Mouse (Mus musculus): ENCODE results near the gene Kxd1. TPM values are rescaled to one million over a fixed set of nuclear protein-coding genes. Genes with fewer than 3 reads are reported as not detected.

Gene Kxd1
- polyA plus RNA-seq, 1 experiment from 2014 or later, result 77.6 TPM

GRCm38 (mm10) chr8:70504291-70504716 is 23.5 kb downstream of the Kxd1 start:
- H3K27ac ChIP-seq (ENCODE audit: low read length), result no peak overlapping the region

DNA sequence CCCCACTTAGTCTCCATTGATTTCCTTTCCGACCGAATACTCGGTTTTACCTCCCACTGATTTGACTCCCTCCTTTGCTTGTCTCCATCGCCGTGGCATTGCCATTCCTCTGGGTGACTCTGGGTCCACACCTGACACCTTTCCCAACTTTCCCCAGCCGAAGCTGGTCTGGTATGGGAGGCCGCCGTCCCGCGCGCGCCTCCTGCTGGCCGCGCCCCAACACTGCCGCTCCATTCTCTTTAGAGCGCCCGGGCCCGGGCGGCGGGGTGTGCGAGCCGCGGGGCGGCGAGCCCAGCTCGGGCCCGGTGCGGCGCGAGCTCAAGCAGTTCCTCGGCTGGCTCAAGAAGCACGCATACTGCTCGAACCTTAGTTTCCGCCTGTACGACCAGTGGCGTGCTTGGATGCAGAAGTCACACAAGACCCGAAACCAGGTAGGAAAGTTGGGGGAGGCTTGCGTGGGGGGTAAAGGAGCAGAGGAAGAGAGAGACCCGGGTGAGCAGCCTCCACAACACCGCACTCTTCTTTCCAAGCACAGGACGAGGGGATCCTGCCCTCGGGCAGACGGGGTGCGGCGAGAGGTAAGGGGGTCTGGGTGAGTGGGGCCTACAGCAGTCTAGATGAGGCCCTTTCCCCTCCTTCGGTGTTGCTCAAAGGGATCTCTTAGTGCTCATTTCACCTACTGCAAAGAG is 24.6 kb downstream of the Kxd1 start:
- H3K27me3 ChIP-seq (ENCODE audit: control insufficient read depth, insufficient read depth, low read length), result peaks cover 40% of the 10 kb centered on the region
- peaks cover 21% of the 10 kb centered on the region for H3K4me1 ChIP-seq (ENCODE audit: control insufficient read depth, insufficient read depth, low read length)
- no peak overlapping the region for H3K9ac ChIP-seq (ENCODE audit: low read length)

More at GRCm38 (mm10) chr8:70504291-70504716, 23.5 kb downstream of the Kxd1 start:
- Histone ChIP-seq H3K4me2 (ENCODE audit: low read depth, low read length) (no peak overlapping the region), H3K9me3 (replicated peaks; ENCODE audit: control insufficient read depth, low read length) (no peaks in the 10 kb centered on the region), H3K27me3 (ENCODE audit: control insufficient read depth, insufficient read depth, low read length) (peaks cover 29% of the 10 kb centered on the region), H3K36me3 (ENCODE audit: control insufficient read depth, insufficient read depth) (peaks cover 12% of the 10 kb centered on the region), H3K4me3 (ENCODE audit: low read length) (no peak overlapping the region), H3K4me1 (ENCODE audit: control insufficient read depth, insufficient read depth, low read length) (peaks cover 29% of the 10 kb centered on the region), H3K9ac (ENCODE audit: low read length) (no peak overlapping the region)
- no peak for ATAC-seq (replicated peaks; ENCODE audit: extremely low read depth, insufficient read depth, low FRiP score)
- 58% methylated on average over 16 of the region's 16 CpGs for whole genome bisulfite sequencing

GRCm38 (mm10) chr8:70502540-70502939 is 25.2 kb downstream of the Kxd1 start:
- no peak for ATAC-seq (replicated peaks; ENCODE audit: extremely low read depth, insufficient read depth, low FRiP score)
- Histone ChIP-seq H3K36me3 (ENCODE audit: control insufficient read depth, insufficient read depth) (peaks cover 2% of the 10 kb centered on the region), H3K9me3 (replicated peaks; ENCODE audit: control insufficient read depth, low read length) (no peaks in the 10 kb centered on the region), H3K9ac (ENCODE audit: low read length) (no peak overlapping the region), H3K4me3 (ENCODE audit: low read length) (no peak overlapping the region), H3K4me2 (ENCODE audit: low read depth, low read length) (peak overlapping the region; percentile 31), H3K27ac (ENCODE audit: low read length) (no peak overlapping the region), H3K4me1 (ENCODE audit: control insufficient read depth, insufficient read depth, low read length) (peaks cover 21% of the 10 kb centered on the region), H3K27me3 (ENCODE audit: control insufficient read depth, insufficient read depth, low read length) (peaks cover 46% of the 10 kb centered on the region)
- WGBS, result 30% methylated on average over 12 of the region's 12 CpGs

More for the DNA sequence above, 24.6 kb downstream of the Kxd1 start:
- ATAC-seq (replicated peaks; ENCODE audit: extremely low read depth, insufficient read depth, low FRiP score), result no peak; the same call in 1 of the 2 replicates
- peaks cover 7% of the 10 kb centered on the region for H3K36me3 ChIP-seq (ENCODE audit: control insufficient read depth, insufficient read depth)
- no peaks in the 10 kb centered on the region for H3K9me3 ChIP-seq (replicated peaks; ENCODE audit: control insufficient read depth, low read length)
- H3K27ac ChIP-seq (ENCODE audit: low read length), result no peak overlapping the region
- no peak overlapping the region for H3K4me2 ChIP-seq (ENCODE audit: low read depth, low read length)
- no peak overlapping the region for H3K4me3 ChIP-seq (ENCODE audit: low read length)
- 17% methylated on average over 46 of the region's 46 CpGs for WGBS

DNA sequence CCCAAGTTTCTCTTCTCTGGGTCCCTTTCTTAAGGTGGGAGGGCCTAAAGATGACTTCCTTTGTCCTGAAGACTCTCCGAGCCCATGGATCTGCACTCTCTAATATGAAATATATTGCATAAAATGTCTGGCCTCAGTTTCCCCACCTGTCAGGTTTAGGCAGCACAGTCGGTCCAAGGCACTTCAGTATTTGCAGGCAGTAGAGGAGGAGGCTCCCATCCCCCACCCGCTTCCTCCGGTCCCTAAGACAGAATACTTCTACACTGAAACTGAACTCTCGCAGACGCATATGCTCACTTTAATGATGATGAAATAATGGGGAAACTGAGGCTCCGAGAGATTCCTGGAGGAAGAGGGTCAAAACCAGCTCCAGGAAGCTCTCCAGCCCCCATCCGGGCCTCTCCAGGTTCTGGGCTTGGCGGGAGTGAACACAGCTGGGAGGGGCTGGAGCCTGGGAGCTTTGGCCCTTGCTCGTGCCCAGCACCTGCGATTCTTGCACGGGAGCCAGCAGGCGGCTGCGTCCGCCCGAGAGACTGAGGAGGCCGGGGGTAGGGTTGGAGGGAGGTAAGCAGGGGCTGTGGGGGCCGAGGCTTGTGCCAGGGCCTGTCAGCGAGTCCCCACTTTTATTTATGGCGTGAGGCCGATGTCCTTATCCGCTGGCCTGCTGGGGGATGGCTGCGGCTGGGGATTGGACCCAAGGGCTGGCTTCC is 25.8 kb downstream of the Kxd1 start:
- Histone ChIP-seq H3K27me3 (ENCODE audit: control insufficient read depth, insufficient read depth, low read length) (peaks cover 51% of the 10 kb centered on the region), H3K9ac (ENCODE audit: low read length) (peak overlapping the region; percentile 2; the same call in 1 of the 2 replicates), H3K4me3 (ENCODE audit: low read length) (0 out of 2 replicates have a peak overlapping the region, but pooled peaks have one; percentile 1), H3K27ac (ENCODE audit: low read length) (no peak overlapping the region), H3K4me2 (ENCODE audit: low read depth, low read length) (peak overlapping the region; percentile 31), H3K4me1 (ENCODE audit: control insufficient read depth, insufficient read depth, low read length) (peaks cover 21% of the 10 kb centered on the region), H3K36me3 (ENCODE audit: control insufficient read depth, insufficient read depth) (no peaks in the 10 kb centered on the region), H3K9me3 (replicated peaks; ENCODE audit: control insufficient read depth, low read length) (no peaks in the 10 kb centered on the region)
- ATAC-seq (replicated peaks; ENCODE audit: extremely low read depth, insufficient read depth, low FRiP score), result no peak
- WGBS, result 15% methylated on average over 23 of the region's 23 CpGs

DNA sequence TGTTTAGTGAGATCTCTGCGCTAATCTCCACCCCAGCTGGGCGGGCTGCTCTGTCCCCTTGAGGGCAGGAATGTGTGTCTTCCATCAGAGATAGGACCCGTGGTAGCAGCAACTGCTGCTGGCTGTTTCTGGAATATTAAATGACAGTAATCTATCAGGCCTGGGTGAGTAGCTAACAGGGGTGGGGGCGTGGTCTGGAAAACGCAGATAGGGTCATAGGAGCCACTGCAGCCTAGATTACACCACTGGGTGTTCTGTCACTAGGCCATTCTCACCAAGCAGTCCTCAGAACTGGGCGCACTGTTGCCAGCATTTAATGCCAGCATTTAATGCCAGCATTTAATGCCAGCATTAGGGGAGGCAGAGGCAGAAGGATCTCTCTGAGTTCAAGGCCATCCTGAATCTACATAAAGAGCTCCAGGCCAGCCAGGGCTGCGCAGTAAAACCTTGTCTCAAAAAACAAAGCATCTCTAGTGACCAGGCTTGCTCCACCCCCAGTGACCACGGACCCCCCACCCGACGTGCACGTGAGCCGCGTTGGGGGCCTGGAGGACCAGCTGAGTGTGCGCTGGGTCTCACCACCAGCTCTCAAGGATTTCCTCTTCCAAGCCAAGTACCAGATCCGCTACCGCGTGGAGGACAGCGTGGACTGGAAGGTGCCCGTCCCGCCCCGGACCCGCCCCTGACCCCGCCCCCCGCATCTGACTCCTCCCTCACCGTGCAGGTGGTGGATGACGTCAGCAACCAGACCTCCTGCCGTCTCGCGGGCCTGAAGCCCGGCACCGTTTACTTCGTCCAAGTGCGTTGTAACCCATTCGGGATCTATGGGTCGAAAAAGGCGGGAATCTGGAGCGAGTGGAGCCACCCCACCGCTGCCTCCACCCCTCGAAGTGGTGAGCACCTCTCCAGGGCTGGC is 27.1 kb downstream of the Kxd1 start:
- Histone ChIP-seq H3K36me3 (ENCODE audit: control insufficient read depth, insufficient read depth) (no peaks in the 10 kb centered on the region), H3K27ac (ENCODE audit: low read length) (no peak overlapping the region), H3K4me2 (ENCODE audit: low read depth, low read length) (peak overlapping the region; percentile 31; the same call in 1 of the 2 replicates), H3K4me1 (ENCODE audit: control insufficient read depth, insufficient read depth, low read length) (peaks cover 17% of the 10 kb centered on the region), H3K4me3 (ENCODE audit: low read length) (no peak overlapping the region), H3K9me3 (replicated peaks; ENCODE audit: control insufficient read depth, low read length) (no peaks in the 10 kb centered on the region), H3K9ac (ENCODE audit: low read length) (no peak overlapping the region), H3K27me3 (ENCODE audit: control insufficient read depth, insufficient read depth, low read length) (peaks cover 65% of the 10 kb centered on the region)
- no peak for ATAC-seq (replicated peaks; ENCODE audit: extremely low read depth, insufficient read depth, low FRiP score)
- WGBS, result 9% methylated on average over 39 of the region's 39 CpGs

GRCm38 (mm10) chr8:70495771-70496062 is 32.0 kb downstream of the Kxd1 start:
- Histone ChIP-seq H3K27me3 (ENCODE audit: control insufficient read depth, insufficient read depth, low read length) (peaks cover 92% of the 10 kb centered on the region), H3K4me3 (ENCODE audit: low read length) (no peak overlapping the region), H3K4me2 (ENCODE audit: low read depth, low read length) (no peak overlapping the region), H3K9ac (ENCODE audit: low read length) (no peak overlapping the region), H3K9me3 (replicated peaks; ENCODE audit: control insufficient read depth, low read length) (no peaks in the 10 kb centered on the region), H3K36me3 (ENCODE audit: control insufficient read depth, insufficient read depth) (no peaks in the 10 kb centered on the region), H3K27ac (ENCODE audit: low read length) (no peak overlapping the region), H3K4me1 (ENCODE audit: control insufficient read depth, insufficient read depth, low read length) (peaks cover 17% of the 10 kb centered on the region)
- 9% methylated on average over 12 of the region's 12 CpGs for WGBS
- ATAC-seq (replicated peaks; ENCODE audit: extremely low read depth, insufficient read depth, low FRiP score), result no peak

DNA sequence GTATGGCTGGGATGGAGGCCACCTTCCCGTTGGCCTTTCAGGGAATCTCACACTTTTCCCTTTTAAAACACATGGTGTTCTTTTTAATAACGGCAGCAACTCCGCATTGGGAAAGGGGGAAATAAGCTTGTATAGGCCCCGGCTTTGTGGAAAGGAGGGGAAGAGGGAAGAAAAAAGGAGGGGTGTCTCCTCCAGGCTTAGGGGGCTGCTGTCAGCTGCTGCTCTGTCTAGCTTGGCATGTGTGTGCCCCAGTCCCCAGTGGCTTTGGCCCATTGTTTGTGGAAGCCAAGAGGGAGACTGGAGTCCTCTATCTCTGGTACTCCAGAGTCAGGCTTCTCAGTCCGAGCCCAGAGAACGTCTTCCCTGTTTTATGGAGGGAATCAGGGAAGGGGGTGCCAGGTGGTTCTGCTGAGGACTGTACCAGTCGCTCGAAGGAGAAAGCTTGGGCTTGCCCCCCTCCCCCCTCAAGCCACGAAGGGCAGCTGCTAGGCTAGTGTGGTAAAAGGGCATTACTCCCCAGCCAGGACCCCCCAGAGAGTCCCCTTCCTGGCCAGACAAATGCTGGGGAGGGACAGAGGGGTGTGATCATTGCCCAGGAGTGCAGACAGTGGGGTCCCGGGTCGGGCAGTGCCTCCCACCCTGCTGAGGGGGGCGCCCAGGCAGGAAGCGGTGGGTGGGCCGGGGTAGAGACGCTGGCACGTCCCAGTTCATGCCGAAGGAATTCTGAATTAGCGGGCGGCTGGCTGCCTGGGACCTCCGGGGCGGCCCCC is 32.6 kb downstream of the Kxd1 start:
- ATAC-seq (replicated peaks; ENCODE audit: extremely low read depth, insufficient read depth, low FRiP score), result no peak
- WGBS, result 5% methylated on average over 21 of the region's 21 CpGs

DNA sequence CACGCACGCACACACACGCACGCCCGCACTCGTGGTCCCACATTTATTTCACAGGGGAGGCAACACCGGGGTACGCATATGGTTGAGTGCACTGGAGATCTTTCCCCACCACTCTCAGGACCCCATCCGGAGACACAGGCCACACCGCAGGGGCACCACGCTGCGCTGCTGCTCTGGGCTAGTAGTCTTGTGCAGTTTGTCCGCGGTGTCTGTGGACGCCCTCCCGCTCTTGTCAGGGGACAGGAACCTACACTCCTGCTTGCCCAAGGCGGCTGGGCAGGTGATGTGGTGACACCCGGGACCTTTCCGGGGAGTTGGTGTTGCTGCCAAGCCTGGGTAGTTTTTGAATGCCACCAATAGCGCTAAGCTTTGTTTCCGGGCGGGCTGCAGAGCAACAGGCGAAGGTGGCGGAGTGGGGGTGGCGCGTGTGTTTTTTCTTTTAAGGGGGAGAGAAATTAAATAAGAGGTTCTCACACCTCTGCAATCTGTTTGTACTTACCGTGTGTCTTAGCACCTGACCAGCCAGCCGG is 33.3 kb downstream of the Kxd1 start:
- peaks cover 19% of the 10 kb centered on the region for H3K4me1 ChIP-seq (ENCODE audit: control insufficient read depth, insufficient read depth, low read length)
- H3K4me2 ChIP-seq (ENCODE audit: low read depth, low read length), result peak overlapping the region; percentile 13; the same call in 1 of the 2 replicates
- no peak overlapping the region for H3K9ac ChIP-seq (ENCODE audit: low read length)
- H3K27me3 ChIP-seq (ENCODE audit: control insufficient read depth, insufficient read depth, low read length), result peaks cover 95% of the 10 kb centered on the region
- H3K27ac ChIP-seq (ENCODE audit: low read length), result no peak overlapping the region
- H3K9me3 ChIP-seq (replicated peaks; ENCODE audit: control insufficient read depth, low read length), result no peaks in the 10 kb centered on the region
- H3K36me3 ChIP-seq (ENCODE audit: control insufficient read depth, insufficient read depth), result no peaks in the 10 kb centered on the region
- WGBS, result 3% methylated on average over 28 of the region's 28 CpGs
- no peak for ATAC-seq (replicated peaks; ENCODE audit: extremely low read depth, insufficient read depth, low FRiP score)
- peak overlapping the region; percentile 17; the same call in 1 of the 2 replicates for H3K4me3 ChIP-seq (ENCODE audit: low read length)

More for the DNA sequence above, 32.6 kb downstream of the Kxd1 start:
- Histone ChIP-seq H3K4me1 (ENCODE audit: control insufficient read depth, insufficient read depth, low read length) (peaks cover 17% of the 10 kb centered on the region), H3K27ac (ENCODE audit: low read length) (no peak overlapping the region), H3K9me3 (replicated peaks; ENCODE audit: control insufficient read depth, low read length) (no peaks in the 10 kb centered on the region), H3K9ac (ENCODE audit: low read length) (no peak overlapping the region), H3K4me3 (ENCODE audit: low read length) (no peak overlapping the region), H3K27me3 (ENCODE audit: control insufficient read depth, insufficient read depth, low read length) (peaks cover 95% of the 10 kb centered on the region), H3K36me3 (ENCODE audit: control insufficient read depth, insufficient read depth) (no peaks in the 10 kb centered on the region), H3K4me2 (ENCODE audit: low read depth, low read length) (no peak overlapping the region)

Data from heart, embryonic 16.5 days (tissue).